Mouse (Mus musculus) thymus, postnatal 10 days (tissue): Measurements from ENCODE around the gene Olfr807.

Source experiments
- DNase-seq, 2 experiments: peaks; one replicate each; pipeline ENCODE4 v3.0.0; 2021; ENCODE audit warnings: low spot score in 2 of 2

Gene Olfr807

DNA sequence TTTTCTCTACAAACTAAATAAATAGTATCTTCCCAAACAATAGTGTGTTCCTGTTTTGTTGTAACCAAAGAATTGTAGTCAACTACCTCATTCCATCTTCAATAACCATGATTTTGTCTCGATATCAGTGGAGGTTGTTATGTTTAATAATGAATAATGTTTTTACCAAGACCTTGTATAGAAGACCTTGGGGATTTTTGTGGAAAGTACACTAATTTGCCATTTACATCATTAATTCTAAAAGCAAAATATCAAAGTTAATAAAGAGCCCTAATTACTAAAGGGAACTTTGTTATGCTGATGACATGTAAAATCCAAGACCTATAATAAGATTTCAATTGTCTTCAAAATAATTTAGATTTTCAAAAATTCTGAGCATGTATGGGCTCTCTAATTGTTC, at the start of gene Olfr807:
Gene Olfr807, minus strand, starts transcription at position 101 of the 400 bp plus-strand sequence.
- DNase-seq: no peak

DNA sequence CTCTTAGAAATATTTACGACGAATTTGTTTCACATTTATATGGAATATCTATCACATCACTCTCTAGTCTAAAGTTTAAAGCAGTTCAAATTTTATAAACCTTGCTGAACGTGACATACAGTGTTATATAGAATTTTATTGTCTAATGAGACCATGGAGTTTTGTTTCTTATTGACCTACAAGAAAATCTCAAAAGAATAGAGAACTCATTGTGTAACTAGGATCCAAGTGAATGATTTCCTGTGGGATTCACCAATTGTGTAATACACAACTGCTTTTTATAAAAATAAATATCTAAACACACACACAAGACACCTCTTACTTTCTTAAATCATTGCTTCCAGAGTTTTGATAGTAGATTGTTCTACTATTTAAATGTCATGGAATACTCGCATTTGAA, 46.7 kb upstream of the Olfr807 start, which contains the start of gene Olfr811:
Gene Olfr811, minus strand, starts transcription at position 101 of the 400 bp plus-strand sequence.
- no peak for DNase-seq

DNA sequence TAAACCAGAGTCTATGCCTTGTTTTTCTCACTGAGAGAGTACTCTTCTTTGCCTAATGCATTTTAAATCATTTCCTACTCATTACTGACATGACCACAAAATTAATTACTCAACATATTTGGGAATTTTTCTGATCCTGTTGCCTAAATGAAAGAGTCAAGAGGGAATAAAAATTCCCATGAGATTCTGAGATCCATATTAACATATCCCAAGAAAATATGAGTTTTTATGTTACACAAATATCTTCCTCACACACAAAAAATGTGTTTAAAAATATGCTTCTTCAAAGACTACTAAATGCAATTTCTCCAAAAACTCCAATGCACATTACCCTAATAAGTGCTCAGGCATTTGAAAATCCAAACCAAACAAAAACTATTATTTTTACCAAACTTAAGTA, 37.2 kb upstream of the Olfr807 start, which contains the start of gene Olfr810:
Gene Olfr810, minus strand, starts transcription at position 101 of the 400 bp plus-strand sequence.
- DNase-seq: no peak

DNA sequence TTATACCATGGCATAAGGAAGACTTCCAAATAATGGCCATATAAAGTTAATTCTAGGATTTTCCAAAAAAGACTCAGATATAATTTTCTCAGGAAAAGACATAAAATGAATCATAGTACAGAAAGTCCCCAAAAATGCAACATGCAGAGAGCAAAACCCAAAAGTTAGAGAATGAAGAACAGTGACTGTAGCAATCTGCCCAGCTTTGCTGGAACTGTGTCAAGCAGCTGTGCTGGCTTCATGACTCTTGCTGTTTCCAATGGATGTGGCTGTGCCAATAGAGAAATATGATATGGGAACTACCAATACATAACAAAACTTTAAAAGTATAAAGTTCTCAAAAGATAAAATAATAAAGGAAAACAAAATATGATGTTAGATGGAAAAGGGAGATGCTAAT, 20.5 kb upstream of the Olfr807 start:
- DNase-seq: no peak

DNA sequence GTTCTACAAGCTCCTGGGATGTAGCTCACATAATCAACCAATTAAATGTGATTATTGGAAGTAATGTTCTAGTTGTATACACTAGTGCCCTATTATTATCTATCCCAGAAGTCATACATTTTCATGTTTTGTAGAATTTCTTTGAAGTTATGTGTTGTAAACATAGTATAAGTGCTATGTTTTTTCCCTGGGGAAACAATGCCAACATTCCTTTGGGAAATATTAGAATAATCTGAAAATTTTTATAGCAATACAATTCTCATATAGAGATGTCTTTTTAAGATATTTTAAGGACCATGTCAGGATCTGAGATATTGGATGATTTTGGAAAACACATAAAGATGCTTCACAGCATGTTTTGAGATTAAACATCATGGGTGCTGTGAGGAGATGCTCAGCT, 16.7 kb upstream of the Olfr807 start, which contains the start of gene Olfr809:
Gene Olfr809, plus strand, starts transcription at position 301 of the 400 bp plus-strand sequence.
- no peak for DNase-seq

DNA sequence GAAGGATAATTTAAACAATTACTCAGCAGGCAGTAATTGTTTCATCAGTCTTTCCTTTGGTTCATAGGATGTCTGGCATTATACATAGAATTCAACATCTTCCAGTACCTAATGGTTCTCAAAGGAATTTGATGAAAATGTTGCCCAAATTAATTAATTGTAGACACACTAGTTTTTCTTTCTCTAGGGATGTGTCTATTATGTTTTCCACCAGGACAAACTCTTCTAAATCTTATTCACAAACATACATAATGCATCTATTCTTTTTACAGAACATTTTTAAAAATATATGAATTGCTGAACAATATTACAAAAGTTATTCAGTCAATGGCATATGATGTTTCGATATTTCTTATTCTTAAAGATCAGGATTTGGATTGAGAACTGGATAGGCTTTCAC, 7.6 kb upstream of the Olfr807 start, which contains the start of gene Olfr808:
Gene Olfr808, plus strand, starts transcription at position 301 of the 400 bp plus-strand sequence.
- DNase-seq: no peak

DNA sequence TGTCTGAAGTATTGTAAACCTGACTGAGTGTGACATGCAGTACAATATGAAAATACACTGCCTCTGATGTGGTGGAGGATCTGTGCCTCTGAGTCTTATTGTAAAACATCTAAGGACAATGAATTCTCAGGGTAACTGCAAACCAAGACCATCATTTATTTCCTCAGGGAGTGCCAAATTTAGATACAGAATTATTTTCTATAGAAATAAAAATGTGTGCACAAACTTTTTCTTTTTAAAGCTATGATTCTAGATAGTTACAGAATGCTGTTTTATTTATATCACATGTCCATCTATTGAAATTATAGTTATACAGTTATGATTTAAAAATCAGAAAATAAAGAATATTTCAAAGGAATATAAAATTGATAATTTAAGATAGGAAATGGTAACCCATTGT, 15.8 kb downstream of the Olfr807 start, which contains the start of gene Olfr806:
Gene Olfr806, minus strand, starts transcription at position 101 of the 400 bp plus-strand sequence.
- DNase-seq: no peak

DNA sequence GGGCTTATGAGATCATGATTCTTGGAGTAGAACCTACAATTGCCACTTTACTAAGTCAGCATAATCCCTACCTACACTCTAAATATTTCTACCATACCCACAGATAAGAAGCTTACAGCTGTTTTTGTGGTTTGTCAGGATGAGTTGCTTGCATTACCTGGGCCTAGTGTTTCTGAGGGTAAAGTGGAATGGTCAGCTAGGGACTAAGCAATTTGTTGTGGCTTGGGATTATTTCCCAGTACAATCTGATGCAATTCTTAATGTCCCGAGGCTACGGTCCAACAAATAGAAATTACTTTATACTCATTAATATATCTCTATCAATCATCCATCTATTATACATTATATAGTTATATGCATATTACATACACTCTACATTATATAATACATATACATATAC, 28.3 kb downstream of the Olfr807 start, which contains the start of gene Olfr805:
Gene Olfr805, minus strand, starts transcription at position 101 of the 400 bp plus-strand sequence.
- no peak for DNase-seq
